Mouse (Mus musculus): ENCODE data around the gene Ggn. TPM values are rescaled to one million over a fixed set of nuclear protein-coding genes. Genes with fewer than 3 reads are reported as not detected.

The Ggn gene
- polyA plus RNA-seq, 1 experiment from 2014 or later = 0.47 TPM

- Histone ChIP-seq H3K4me3 (no peak overlapping the region), H3K9ac (no peak overlapping the region), H3K27me3 (no peaks in the 10 kb centered on the region), H3K27ac (no peak overlapping the region), H3K36me3 (no peaks in the 10 kb centered on the region), H3K4me2 (replicated peaks) (no peak overlapping the region), H3K4me1 (no peaks in the 10 kb centered on the region), H3K9me3 (no peaks in the 10 kb centered on the region)
- no peak for ATAC-seq (ENCODE audit: low FRiP score, low read depth)
- WGBS = 87% methylated on average over 4 of the region's 4 CpGs
Observed at GRCm38 (mm10) chr7:29144006-29144405, 26.0 kb upstream of the Ggn start.

GRCm38 (mm10) chr7:29146625-29147367 lies 23.2 kb upstream of the Ggn start:
- no peaks in the 10 kb centered on the region for H3K27me3 ChIP-seq
- no peak for ATAC-seq (ENCODE audit: low FRiP score, low read depth)
- H3K27ac ChIP-seq = no peak overlapping the region
- H3K9me3 ChIP-seq = no peaks in the 10 kb centered on the region
- WGBS = 87% methylated on average over 7 of the region's 7 CpGs
- no peak overlapping the region for H3K9ac ChIP-seq
- H3K4me2 ChIP-seq (replicated peaks) = no peak overlapping the region
- no peaks in the 10 kb centered on the region for H3K36me3 ChIP-seq
- H3K4me3 ChIP-seq = no peak overlapping the region
- H3K4me1 ChIP-seq = no peaks in the 10 kb centered on the region

- no peak overlapping the region for H3K4me2 ChIP-seq (replicated peaks)
- H3K36me3 ChIP-seq = no peaks in the 10 kb centered on the region
- ATAC-seq (ENCODE audit: low FRiP score, low read depth) = no peak
- no peak overlapping the region for H3K27ac ChIP-seq
- H3K4me1 ChIP-seq = no peaks in the 10 kb centered on the region
- H3K4me3 ChIP-seq = no peak overlapping the region
- no peaks in the 10 kb centered on the region for H3K27me3 ChIP-seq
- no peak overlapping the region for H3K9ac ChIP-seq
- no peaks in the 10 kb centered on the region for H3K9me3 ChIP-seq
- 91% methylated on average over 15 of the region's 15 CpGs for WGBS
Observed at GRCm38 (mm10) chr7:29148771-29149170, 21.2 kb upstream of the Ggn start.

- WGBS = 63% methylated on average over 10 of the region's 10 CpGs
- no peak overlapping the region for H3K4me2 ChIP-seq (replicated peaks)
- 0 out of 2 replicates have a peak overlapping the region, but pooled peaks have one; percentile 31 for H3K9ac ChIP-seq
- no peak overlapping the region for H3K4me3 ChIP-seq
- no peak overlapping the region for H3K27ac ChIP-seq
- 0 out of 2 replicates have a peak, but pooled peaks cover 4% of the 10 kb centered on the region for H3K4me1 ChIP-seq
- no peaks in the 10 kb centered on the region for H3K9me3 ChIP-seq
- ATAC-seq (ENCODE audit: low FRiP score, low read depth) = no peak
- peaks cover 4% of the 10 kb centered on the region for H3K36me3 ChIP-seq
- H3K27me3 ChIP-seq = no peaks in the 10 kb centered on the region
Observed at GRCm38 (mm10) chr7:29151486-29151885, 18.5 kb upstream of the Ggn start.

- H3K27me3 ChIP-seq = peaks cover 20% of the 10 kb centered on the region
- peaks cover 4% of the 10 kb centered on the region for H3K36me3 ChIP-seq
- 0 out of 2 replicates have a peak, but pooled peaks cover 4% of the 10 kb centered on the region for H3K4me1 ChIP-seq
- no peak overlapping the region for H3K4me3 ChIP-seq
- no peak overlapping the region for H3K4me2 ChIP-seq (replicated peaks)
- H3K9ac ChIP-seq = no peak overlapping the region
- 96% methylated on average over 14 of the region's 14 CpGs for WGBS
- no peak for ATAC-seq (ENCODE audit: low FRiP score, low read depth)
- no peak overlapping the region for H3K27ac ChIP-seq
- H3K9me3 ChIP-seq = no peaks in the 10 kb centered on the region
Observed at GRCm38 (mm10) chr7:29154018-29154720, 15.8 kb upstream of the Ggn start.

GRCm38 (mm10) chr7:29155196-29155837 lies 14.7 kb upstream of the Ggn start:
- Histone ChIP-seq H3K9me3 (no peaks in the 10 kb centered on the region), H3K4me2 (replicated peaks) (peak overlapping the region; percentile 97), H3K9ac (peak overlapping the region; percentile 85), H3K27me3 (peaks cover 31% of the 10 kb centered on the region), H3K36me3 (peaks cover 4% of the 10 kb centered on the region), H3K4me3 (peak overlapping the region; percentile 82), H3K4me1 (0 out of 2 replicates have a peak, but pooled peaks cover 4% of the 10 kb centered on the region), H3K27ac (peak overlapping the region; percentile 83)
- ATAC-seq (ENCODE audit: low FRiP score, low read depth) = peak; percentile 86
- WGBS = 7% methylated on average over 36 of the region's 37 CpGs

GRCm38 (mm10) chr7:29155838-29156782 lies 13.9 kb upstream of the Ggn start, which contains the start of gene Fam98c:
Gene Fam98c (minus strand): TSS chr7:29156234.
- WGBS = 3% methylated on average over 62 of the region's 68 CpGs
- peak; percentile 79 for ATAC-seq (ENCODE audit: low FRiP score, low read depth)
- H3K4me2 ChIP-seq (replicated peaks) = peak within 1 kb of the TSS; percentile 97
- peaks cover 32% of the 10 kb centered on the region for H3K27me3 ChIP-seq
- peak within 1 kb of the TSS; percentile 82 for H3K4me3 ChIP-seq
- peak within 1 kb of the TSS; percentile 85 for H3K9ac ChIP-seq
- H3K36me3 ChIP-seq = peaks cover 6% of the 10 kb centered on the region
- H3K27ac ChIP-seq = peak within 1 kb of the TSS; percentile 83
- H3K9me3 ChIP-seq = no peaks in the 10 kb centered on the region
- H3K4me1 ChIP-seq = 0 out of 2 replicates have a peak, but pooled peaks cover 4% of the 10 kb centered on the region

- ATAC-seq (ENCODE audit: low FRiP score, low read depth) = no peak
- no peak overlapping the region for H3K27ac ChIP-seq
- H3K4me1 ChIP-seq = 0 out of 2 replicates have a peak, but pooled peaks cover 4% of the 10 kb centered on the region
- H3K4me2 ChIP-seq (replicated peaks) = no peak overlapping the region
- H3K4me3 ChIP-seq = no peak overlapping the region
- H3K9ac ChIP-seq = no peak overlapping the region
- WGBS = 3% methylated on average over 5 of the region's 5 CpGs
- peaks cover 32% of the 10 kb centered on the region for H3K27me3 ChIP-seq
- H3K36me3 ChIP-seq = peaks cover 18% of the 10 kb centered on the region
- no peaks in the 10 kb centered on the region for H3K9me3 ChIP-seq
Observed at GRCm38 (mm10) chr7:29158264-29158663, 11.7 kb upstream of the Ggn start.

GRCm38 (mm10) chr7:29162294-29162693 lies 7.7 kb upstream of the Ggn start:
- Histone ChIP-seq H3K4me3 (no peak overlapping the region), H3K27me3 (peaks cover 35% of the 10 kb centered on the region), H3K9me3 (no peaks in the 10 kb centered on the region), H3K27ac (no peak overlapping the region), H3K9ac (no peak overlapping the region), H3K4me2 (replicated peaks) (0 out of 2 replicates have a peak overlapping the region, but pooled peaks have one; percentile 7), H3K4me1 (no peaks in the 10 kb centered on the region), H3K36me3 (peaks cover 18% of the 10 kb centered on the region)
- 76% methylated on average over 5 of the region's 5 CpGs for WGBS
- no peak for ATAC-seq (ENCODE audit: low FRiP score, low read depth)

- 0 out of 2 replicates have a peak, but pooled peaks have one; percentile 37 for ATAC-seq (ENCODE audit: low FRiP score, low read depth)
- no peak overlapping the region for H3K27ac ChIP-seq
Observed at GRCm38 (mm10) chr7:29162750-29163525, 7.1 kb upstream of the Ggn start.

More at GRCm38 (mm10) chr7:29162750-29163525, 7.1 kb upstream of the Ggn start:
- no peaks in the 10 kb centered on the region for H3K9me3 ChIP-seq
- peaks cover 35% of the 10 kb centered on the region for H3K27me3 ChIP-seq
- 13% methylated on average over 9 of the region's 9 CpGs for WGBS
- no peak overlapping the region for H3K9ac ChIP-seq
- H3K4me1 ChIP-seq = peaks cover 4% of the 10 kb centered on the region
- H3K36me3 ChIP-seq = peaks cover 18% of the 10 kb centered on the region
- H3K4me3 ChIP-seq = no peak overlapping the region
- 0 out of 2 replicates have a peak overlapping the region, but pooled peaks have one; percentile 7 for H3K4me2 ChIP-seq (replicated peaks)

All from limb, embryonic 13.5 days (tissue).